Mouse (Mus musculus): ENCODE measurements around the gene Secisbp2. TPM values are rescaled to one million over a fixed set of nuclear protein-coding genes. Genes with fewer than 3 reads are reported as not detected.

The Secisbp2 gene
- total and polyA plus RNA-seq, 3 experiments = 23.2 to 28.8 (median 24.4) TPM

- H3K9ac ChIP-seq (ENCODE audit: insufficient read depth, low read depth) = no peak overlapping the region
- dilution Hi-C loops (cut with MboI; ENCODE audit: extremely low pct_ligation_motif_present, extremely low pct_unique_long_range_greater_than_20kb, low sequenced_read_pairs) = no loop called here
- no peak overlapping the region for H3K27ac ChIP-seq (ENCODE audit: insufficient read depth, low read depth)
- no peak for DNase-seq (ENCODE audit: extremely low read depth)
- H3K4me3 ChIP-seq (replicated peaks in 1 of 3; ENCODE audit: low read depth in 2 of 3, low read length in 2 of 3, poor library complexity in 1 of 3) = no peak overlapping the region
- no peaks in the 10 kb centered on the region for H3K79me2 ChIP-seq (replicated peaks; ENCODE audit: control insufficient read depth, extremely low read depth, insufficient read depth, poor library complexity, severe bottlenecking)
- no peaks in the 10 kb centered on the region for H3K4me1 ChIP-seq (ENCODE audit: control insufficient read depth in 1 of 2, insufficient read depth in 2 of 2)
- in situ Hi-C loops (cut with MboI; ENCODE audit: low pct_ligation_motif_present, low pct_unique_long_range_greater_than_20kb, low sequenced_read_pairs) = loop anchor here (10.0 to 25.0 kb wide), 3 partner anchors 161 to 669 kb away; no protein-coding TSS in a partner anchor
- no peaks in the 10 kb centered on the region for H3K36me3 ChIP-seq (replicated peaks in 1 of 2; ENCODE audit: control insufficient read depth in 1 of 2, insufficient read depth in 1 of 2, low read length in 1 of 2)
- H3K4me2 ChIP-seq (ENCODE audit: insufficient read depth, low read depth, poor library complexity, severe bottlenecking) = no peak overlapping the region
- H3K9me3 ChIP-seq (replicated peaks; ENCODE audit: low read length) = no peaks in the 10 kb centered on the region
- no peaks in the 10 kb centered on the region for H3K27me3 ChIP-seq (replicated peaks)
- TF ChIP-seq USF1 (IDR thresholded peaks at IDR 0.05; ENCODE audit: low read depth, low read length) = no peak
Measured at GRCm38 (mm10) chr13:51623678-51624077, 27.8 kb upstream of the Secisbp2 start.

- Histone ChIP-seq H3K4me1 (ENCODE audit: control insufficient read depth in 1 of 2, insufficient read depth in 2 of 2) (peaks cover 3 to 9% of the 10 kb centered on the region in 2 experiments; a peak in 2 of 4 replicates), H3K27me3 (replicated peaks) (no peaks in the 10 kb centered on the region), H3K36me3 (replicated peaks in 1 of 2; ENCODE audit: control insufficient read depth in 1 of 2, insufficient read depth in 1 of 2, low read length in 1 of 2) (no peaks in the 10 kb centered on the region), H3K79me2 (replicated peaks; ENCODE audit: control insufficient read depth, extremely low read depth, insufficient read depth, poor library complexity, severe bottlenecking) (no peaks in the 10 kb centered on the region), H3K4me2 (ENCODE audit: insufficient read depth, low read depth, poor library complexity, severe bottlenecking) (no peak overlapping the region), H3K27ac (ENCODE audit: insufficient read depth, low read depth) (no peak overlapping the region), H3K9me3 (replicated peaks; ENCODE audit: low read length) (no peaks in the 10 kb centered on the region), H3K9ac (ENCODE audit: insufficient read depth, low read depth) (no peak overlapping the region), H3K4me3 (replicated peaks in 1 of 3; ENCODE audit: low read depth in 2 of 3, low read length in 2 of 3, poor library complexity in 1 of 3) (no peak overlapping the region)
- in situ Hi-C loops (cut with MboI; ENCODE audit: low pct_ligation_motif_present, low pct_unique_long_range_greater_than_20kb, low sequenced_read_pairs) = loop anchor here (10.0 kb wide), 1 partner anchor 674 kb away; no protein-coding TSS in a partner anchor
- TF ChIP-seq TBP (conservative IDR thresholded peaks at IDR 0.05; ENCODE audit: low read depth, low read length) (no peak), TCF12 (IDR thresholded peaks at IDR 0.05; ENCODE audit: low read depth, low read length) (no peak), GABPA (IDR thresholded peaks at IDR 0.05; ENCODE audit: insufficient replicate concordance, low read depth, low read length) (no peak), ZKSCAN1 (IDR thresholded peaks at IDR 0.05; ENCODE audit: borderline replicate concordance, low read depth, low read length) (no peak), NRF1 (IDR thresholded peaks at IDR 0.05; ENCODE audit: low read depth, low read length) (no peak), EP300 (IDR thresholded peaks at IDR 0.05; ENCODE audit: low read length) (no peak), BHLHE40 (IDR thresholded peaks at IDR 0.05; ENCODE audit: low read depth, low read length) (no peak), E2F4 (IDR thresholded peaks at IDR 0.05; ENCODE audit: insufficient replicate concordance, low read depth, low read length) (no peak), USF1 (IDR thresholded peaks at IDR 0.05; ENCODE audit: low read depth, low read length) (no peak), MXI1 (IDR thresholded peaks at IDR 0.05; ENCODE audit: low read depth, low read length) (no peak), KAT2A (IDR thresholded peaks at IDR 0.05; ENCODE audit: insufficient replicate concordance, low read length) (no peak), ZC3H11A (IDR thresholded peaks at IDR 0.05; ENCODE audit: low read depth, low read length) (no peak), ETS1 (conservative IDR thresholded peaks at IDR 0.05; ENCODE audit: low read depth, low read length) (no peak), CTCF (conservative IDR thresholded peaks at IDR 0.05 in 1 of 2, IDR thresholded peaks at IDR 0.05 in 1 of 2; ENCODE audit: low read depth in 2 of 2, low read length in 2 of 2) (no peak)
- DNase-seq (ENCODE audit: extremely low read depth) = no peak
- dilution Hi-C loops (cut with MboI; ENCODE audit: extremely low pct_ligation_motif_present, extremely low pct_unique_long_range_greater_than_20kb, low sequenced_read_pairs) = no loop called here
Measured at GRCm38 (mm10) chr13:51628273-51628848, 23.1 kb upstream of the Secisbp2 start.

All from CH12.LX (cell line).